Mouse (Mus musculus) MEL (cell line): Measurements from ENCODE around the gene Smyd1. TPM values are rescaled to one million over a fixed set of nuclear protein-coding genes. Genes with fewer than 3 reads are reported as not detected.

Experiments used
- DNase-seq: peaks from one replicate; pipeline ENCODE4 v3.0.0; 2011; ENCODE audit warnings: low read depth, low spot score
- H3K27ac ChIP-seq: 2 replicates; pipeline ENCODE4 v1.5.1; 2012; ENCODE audit warnings: low read depth, mild to moderate bottlenecking, control low read depth, low read length, moderate library complexity; ENCODE audit not compliant: control insufficient read depth
- H3K27me3 ChIP-seq, 2 experiments: fragments of 150-350 bp in 1 of 2; sonication (generic) in 1 of 2; 2 replicates each; pipeline ENCODE4 v1.6.1; 2012; ENCODE audit warnings: low read length in 2 of 2, mild to moderate bottlenecking in 2 of 2, improper control_type of control experiment in 1 of 2, moderate library complexity in 1 of 2; ENCODE audit not compliant: insufficient read depth in 2 of 2, control insufficient read depth in 1 of 2
- H3K36me3 ChIP-seq, 2 experiments: 2 replicates each; pipeline ENCODE4 v1.6.1; 2012 to 2014; ENCODE audit warnings: low read length in 2 of 2, improper control_type of control experiment in 1 of 2, inconsistent platforms in 1 of 2, mild to moderate bottlenecking in 1 of 2; ENCODE audit not compliant: insufficient read depth in 2 of 2, control insufficient read depth in 1 of 2
- H3K4me1 ChIP-seq, 2 experiments: fragments of 150-350 bp in 1 of 2; sonication (generic) in 1 of 2; 2 replicates each; pipeline ENCODE4 v1.6.1; 2012; ENCODE audit warnings: low read length in 2 of 2, improper control_type of control experiment in 1 of 2, mild to moderate bottlenecking in 1 of 2; ENCODE audit not compliant: insufficient read depth in 2 of 2, control insufficient read depth in 1 of 2
- H3K4me3 ChIP-seq, 2 experiments: fragments of 150-350 bp in 1 of 2; sonication (generic) in 1 of 2; 2 replicates each; pipeline ENCODE4 v1.5.1; 2012; ENCODE audit warnings: low read depth in 2 of 2, low read length in 2 of 2, mild to moderate bottlenecking in 2 of 2, moderate library complexity in 2 of 2, control low read depth in 1 of 2, improper control_type of control experiment in 1 of 2; ENCODE audit not compliant: control insufficient read depth in 1 of 2, insufficient read depth in 1 of 2
- H3K79me2 ChIP-seq: 2 replicates; pipeline ENCODE4 v1.6.1; 2012; ENCODE audit warnings: mild to moderate bottlenecking, low read length, moderate library complexity; ENCODE audit not compliant: control insufficient read depth, poor library complexity, insufficient read depth
- H3K9ac ChIP-seq: 2 replicates; pipeline ENCODE4 v1.6.1; 2012; ENCODE audit warnings: low read depth, mild to moderate bottlenecking, control low read depth, low read length, moderate library complexity; ENCODE audit not compliant: control insufficient read depth, poor library complexity, severe bottlenecking
- H3K9me3 ChIP-seq: fragments of 150-350 bp; sonication (generic); replicated peaks from 2 replicates; pipeline ENCODE4 v1.6.1; 2012; ENCODE audit warnings: mild to moderate bottlenecking, low read length, improper control_type of control experiment, moderate library complexity; ENCODE audit not compliant: insufficient read depth
- BHLHE40 ChIP-seq: IDR thresholded peaks from 2 replicates; pipeline ENCODE4 v1.6.1; 2012; ENCODE audit warnings: low read depth, mild to moderate bottlenecking, inconsistent platforms, low read length, improper control_type of control experiment, borderline replicate concordance
- CHD1 ChIP-seq: IDR thresholded peaks from 2 replicates; pipeline ENCODE4 v1.6.1; 2012; ENCODE audit warnings: low read depth, mild to moderate bottlenecking, inconsistent platforms, low read length, improper control_type of control experiment
- CTCF ChIP-seq, 3 experiments: IDR thresholded peaks in 2 of 3; conservative IDR thresholded peaks in 1 of 3; 2 replicates each; pipeline ENCODE4 v1.5.1; 2011 to 2012; ENCODE audit warnings: low read length in 3 of 3, low read depth in 2 of 3, mild to moderate bottlenecking in 2 of 3, improper control_type of control experiment in 1 of 3, inconsistent platforms in 1 of 3, mixed read lengths in 1 of 3, moderate library complexity in 1 of 3; ENCODE audit not compliant: control insufficient read depth in 1 of 3, insufficient read depth in 1 of 3, poor library complexity in 1 of 3, severe bottlenecking in 1 of 3
- EP300 ChIP-seq, 2 experiments: IDR thresholded peaks; 2 replicates each; pipeline ENCODE4 v1.6.1; 2011; ENCODE audit warnings: improper control_type of control experiment in 2 of 2, low read length in 2 of 2, low read depth in 1 of 2, mild to moderate bottlenecking in 1 of 2
- GABPA ChIP-seq: IDR thresholded peaks from 2 replicates; pipeline ENCODE4 v1.6.1; 2012; ENCODE audit warnings: low read depth, mild to moderate bottlenecking, inconsistent platforms, low read length, improper control_type of control experiment, moderate library complexity
- GATA1 ChIP-seq: IDR thresholded peaks from 2 replicates; pipeline ENCODE4 v1.6.1; 2011; ENCODE audit warnings: low read depth, low read length, improper control_type of control experiment
- MAFK ChIP-seq: IDR thresholded peaks from 2 replicates; pipeline ENCODE4 v1.6.1; 2011; ENCODE audit warnings: low read depth, mild to moderate bottlenecking, low read length, improper control_type of control experiment, borderline replicate concordance
- MAX ChIP-seq: IDR thresholded peaks from 2 replicates; pipeline ENCODE4 v1.6.1; 2011; ENCODE audit warnings: low read length, improper control_type of control experiment
- MAZ ChIP-seq: IDR thresholded peaks from 2 replicates; pipeline ENCODE4 v1.6.1; 2012; ENCODE audit warnings: low read depth, mild to moderate bottlenecking, inconsistent platforms, low read length, improper control_type of control experiment
- MEF2A ChIP-seq: IDR thresholded peaks from 2 replicates; pipeline ENCODE4 v1.6.1; 2014; ENCODE audit warnings: low read depth, mild to moderate bottlenecking, inconsistent platforms, low read length, improper control_type of control experiment; ENCODE audit not compliant: poor library complexity, insufficient replicate concordance, severe bottlenecking; ENCODE audit errors: extremely low read depth
- MYB ChIP-seq: IDR thresholded peaks from 2 replicates; pipeline ENCODE4 v1.6.1; 2011; ENCODE audit warnings: mild to moderate bottlenecking, low read depth, low read length, improper control_type of control experiment
- NELFE ChIP-seq: IDR thresholded peaks from 2 replicates; pipeline ENCODE4 v1.6.1; 2011; ENCODE audit warnings: low read depth, low read length, improper control_type of control experiment
- NRF1 ChIP-seq: IDR thresholded peaks from 2 replicates; pipeline ENCODE4 v1.6.1; 2014; ENCODE audit warnings: low read depth, mild to moderate bottlenecking, inconsistent platforms, low read length, improper control_type of control experiment, moderate library complexity; ENCODE audit not compliant: poor library complexity, insufficient read depth, severe bottlenecking
- POLR2A ChIP-seq, 2 experiments: IDR thresholded peaks; 2 replicates each; pipeline ENCODE4 v1.6.1; 2011 to 2012; ENCODE audit warnings: low read length in 2 of 2, mild to moderate bottlenecking in 2 of 2, control low read depth in 1 of 2, improper control_type of control experiment in 1 of 2, low read depth in 1 of 2, moderate library complexity in 1 of 2; ENCODE audit not compliant: control insufficient read depth in 1 of 2, insufficient read depth in 1 of 2, poor library complexity in 1 of 2
- POLR2AphosphoS2 ChIP-seq: IDR thresholded peaks from 2 replicates; pipeline ENCODE4 v1.6.1; 2011; ENCODE audit warnings: low read length, improper control_type of control experiment
- POLR2AphosphoS5 ChIP-seq: IDR thresholded peaks from 2 replicates; pipeline ENCODE4 v1.6.1; 2012; ENCODE audit warnings: low read depth, borderline replicate concordance, mild to moderate bottlenecking, inconsistent platforms, low read length, moderate library complexity, mixed read lengths
- RAD21 ChIP-seq: IDR thresholded peaks from 2 replicates; pipeline ENCODE4 v1.6.1; 2011; ENCODE audit warnings: mild to moderate bottlenecking, low read depth, low read length, improper control_type of control experiment
- SMC3 ChIP-seq: IDR thresholded peaks from 2 replicates; pipeline ENCODE4 v1.6.1; 2011; ENCODE audit warnings: low read depth, low read length, improper control_type of control experiment
- TAL1 ChIP-seq: IDR thresholded peaks from 2 replicates; pipeline ENCODE4 v1.6.1; 2012; ENCODE audit warnings: mild to moderate bottlenecking, inconsistent platforms, low read length, moderate library complexity, mixed read lengths
- TBP ChIP-seq: IDR thresholded peaks from 2 replicates; pipeline ENCODE4 v1.8.0; 2011; ENCODE audit warnings: low read depth, low read length, improper control_type of control experiment
- TCF12 ChIP-seq: IDR thresholded peaks from 2 replicates; pipeline ENCODE4 v1.6.1; 2014; ENCODE audit warnings: low read depth, mild to moderate bottlenecking, inconsistent platforms, low read length, improper control_type of control experiment, moderate library complexity
- USF1 ChIP-seq: IDR thresholded peaks from 2 replicates; pipeline ENCODE4 v1.6.1; 2014; ENCODE audit warnings: low read depth, mild to moderate bottlenecking, inconsistent platforms, low read length, improper control_type of control experiment, moderate library complexity
- ZC3H11A ChIP-seq: IDR thresholded peaks from 2 replicates; pipeline ENCODE4 v1.6.1; 2012; ENCODE audit warnings: low read depth, mild to moderate bottlenecking, inconsistent platforms, low read length, improper control_type of control experiment
- ZKSCAN1 ChIP-seq: IDR thresholded peaks from 2 replicates; pipeline ENCODE4 v1.6.1; 2012; ENCODE audit warnings: low read depth, mild to moderate bottlenecking, inconsistent platforms, low read length, improper control_type of control experiment, moderate library complexity
- ZMIZ1 ChIP-seq: IDR thresholded peaks from 2 replicates; pipeline ENCODE4 v1.6.1; 2012; ENCODE audit warnings: low read depth, mild to moderate bottlenecking, inconsistent platforms, low read length, improper control_type of control experiment, moderate library complexity
- ZNF384 ChIP-seq: IDR thresholded peaks from 2 replicates; pipeline ENCODE4 v1.6.1; 2012; ENCODE audit warnings: low read depth, mild to moderate bottlenecking, inconsistent platforms, low read length, improper control_type of control experiment
- polyA plus RNA-seq, 2 experiments: library from polyadenylated mRNA; stranded (reverse) in 1 of 2; unstranded in 1 of 2; fragments of >175 nt in 1 of 2; fragments of >200 nt in 1 of 2; gene quantifications; 2 replicates each; pipeline versions ENCODE4 v1.2.1 to v1.2.4; 2012; ENCODE audit warnings: low replicate concordance in 2 of 2, low read depth in 1 of 2; ENCODE audit not compliant: insufficient read length in 2 of 2, insufficient read depth in 1 of 2, missing spikeins in 1 of 2
- total RNA-seq: library from RNA; depleted of rRNA; stranded (reverse); fragments of 300-350 nt; gene quantifications from 2 replicates; pipeline ENCODE4 v1.2.3, GENCODE M21; 2012

Gene Smyd1
- total and polyA plus RNA-seq, 3 experiments, result 0.19 TPM; not detected in 2

DNA sequence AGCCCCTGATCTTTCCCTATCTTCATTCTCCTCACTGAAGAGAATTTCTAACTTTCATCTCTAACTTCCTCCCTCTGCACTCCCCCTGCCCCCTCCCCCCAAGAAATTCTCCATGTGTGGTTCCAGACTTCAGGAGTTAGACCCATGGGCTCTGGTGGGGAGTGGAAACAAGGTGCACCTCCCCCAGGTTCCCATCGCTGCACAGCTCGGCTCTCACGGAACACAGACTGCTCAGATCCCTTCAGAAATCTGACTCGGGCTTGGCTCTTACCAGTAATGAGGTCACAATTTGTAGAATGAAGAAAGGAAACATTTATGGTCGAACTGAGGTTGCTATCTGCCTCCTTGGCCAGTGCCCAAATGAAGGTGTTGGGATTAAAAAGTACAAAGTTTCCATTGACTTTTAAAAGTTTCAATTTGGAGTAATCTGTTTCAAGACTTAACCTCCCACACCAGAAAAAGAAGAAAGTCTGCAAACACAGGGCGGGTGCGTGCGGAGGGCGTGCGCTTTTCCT, 39.2 kb upstream of the Smyd1 start:
- Histone ChIP-seq H3K9ac (no peak overlapping the region), H3K4me3 (no peak overlapping the region), H3K36me3 (no peaks in the 10 kb centered on the region), H3K27ac (no peak overlapping the region), H3K4me1 (no peaks in the 10 kb centered on the region), H3K9me3 (no peaks in the 10 kb centered on the region), H3K79me2 (no peaks in the 10 kb centered on the region), H3K27me3 (peaks cover 0 to 2% of the 10 kb centered on the region in 2 experiments; a peak in 1 of 4 replicates)
- DNase-seq, result no peak
- TF ChIP-seq POLR2AphosphoS5 (no peak), MYB (no peak), MAFK (no peak), POLR2A (IDR thresholded peaks at IDR 0.05; ENCODE audit: control insufficient read depth in 1 of 2, insufficient read depth in 1 of 2, low read depth in 1 of 2, low read length in 2 of 2, poor library complexity in 1 of 2) (no peak), EP300 (IDR thresholded peaks at IDR 0.05; ENCODE audit: low read depth in 1 of 2, low read length in 2 of 2) (no peak), ZC3H11A (no peak), GABPA (no peak), ZKSCAN1 (no peak), TAL1 (no peak), MAX (no peak), RAD21 (no peak), ZMIZ1 (no peak), BHLHE40 (no peak), CHD1 (no peak)

DNA sequence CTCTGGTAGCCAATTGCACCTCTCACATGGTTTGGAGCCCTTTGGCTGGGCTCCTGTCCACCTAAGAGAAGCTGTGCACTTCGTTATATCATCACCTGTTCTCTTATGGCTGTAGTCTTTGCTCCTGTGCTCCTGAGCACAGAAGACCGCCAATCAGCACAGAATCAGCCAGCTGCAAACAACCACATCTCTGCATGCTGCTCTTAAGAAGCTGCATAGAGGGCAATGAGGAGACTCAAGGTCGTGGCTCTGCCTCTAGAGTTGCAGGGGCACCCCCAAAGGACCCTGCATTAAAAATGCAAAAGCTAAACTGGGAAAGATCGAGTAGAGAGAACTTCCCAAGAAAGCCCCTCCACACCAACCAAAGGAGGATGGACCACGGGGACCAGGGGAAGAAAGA, 38.7 kb upstream of the Smyd1 start:
- DNase-seq, result no peak

More for the DNA sequence above, 38.7 kb upstream of the Smyd1 start:
- Histone ChIP-seq H3K4me3 (no peak overlapping the region), H3K9ac (no peak overlapping the region), H3K79me2 (no peaks in the 10 kb centered on the region), H3K9me3 (no peaks in the 10 kb centered on the region), H3K27ac (no peak overlapping the region), H3K4me1 (no peaks in the 10 kb centered on the region), H3K27me3 (no peaks in the 10 kb centered on the region; a peak in 1 of 4 replicates), H3K36me3 (no peaks in the 10 kb centered on the region)
- TF ChIP-seq TCF12 (no peak), NELFE (no peak), GATA1 (no peak), ZKSCAN1 (no peak), ZNF384 (no peak), USF1 (no peak), MAZ (no peak), SMC3 (no peak), CTCF (IDR thresholded peaks at IDR 0.05 in 2 of 3, conservative IDR thresholded peaks at IDR 0.05 in 1 of 3; ENCODE audit: control insufficient read depth in 1 of 3, insufficient read depth in 1 of 3, low read depth in 2 of 3, low read length in 3 of 3, poor library complexity in 1 of 3, severe bottlenecking in 1 of 3) (no peak), TBP (no peak), EP300 (IDR thresholded peaks at IDR 0.05; ENCODE audit: low read depth in 1 of 2, low read length in 2 of 2) (no peak), POLR2AphosphoS2 (no peak), MAFK (no peak), POLR2AphosphoS5 (no peak), MEF2A (no peak), NRF1 (no peak)
